Mouse (Mus musculus) urinary bladder, postnatal 10 days (tissue): ENCODE data around the gene Tas1r2.
A peak's percentile ranks its signal among the peaks of the same experiment; 100 is the strongest.

ENCODE experiments used
- DNase-seq: peaks from one replicate; pipeline ENCODE4 v3.0.0; 2022; ENCODE audit warnings: low spot score

The Tas1r2 gene

DNA sequence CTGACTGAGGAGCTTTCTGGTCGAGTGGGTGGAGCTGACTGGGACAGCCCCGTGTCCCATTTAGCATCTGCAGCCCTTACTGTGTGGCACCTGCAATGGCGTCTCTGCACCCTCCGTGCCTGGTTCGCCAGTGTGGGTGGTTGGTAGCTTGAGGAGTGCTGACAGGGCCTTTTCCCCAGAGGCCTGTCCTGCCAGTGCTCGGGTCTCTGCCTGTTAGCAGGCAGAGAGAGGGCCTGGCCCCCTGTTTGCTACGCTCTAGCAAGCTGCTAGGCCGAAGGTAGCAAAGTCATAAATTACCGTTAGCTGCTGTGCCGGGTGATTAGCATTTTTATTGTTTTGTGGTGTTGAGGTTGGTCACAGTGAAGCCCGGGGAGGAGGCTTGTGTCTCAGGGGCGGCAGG, 13.5 kb upstream of the Tas1r2 start:
- DNase-seq, result no peak

DNA sequence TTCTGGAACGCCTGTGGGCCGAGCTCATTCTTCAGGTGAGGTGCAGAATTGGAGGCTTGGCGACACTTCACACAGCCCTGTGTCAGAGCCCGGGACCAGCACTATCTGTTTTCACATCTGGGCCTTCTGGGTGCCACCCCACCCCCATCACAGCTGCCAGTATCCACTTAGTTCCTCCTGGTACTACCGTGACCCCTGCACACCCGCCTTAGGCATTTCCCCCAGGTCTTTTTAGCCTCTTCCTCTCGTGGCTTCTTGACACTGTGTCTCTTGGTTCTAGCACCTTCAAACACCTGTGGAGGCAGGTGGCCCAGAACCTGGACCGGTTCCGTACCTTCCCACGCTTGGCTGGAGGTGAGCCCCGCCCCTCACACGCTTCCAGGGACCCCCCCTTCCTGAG, 13.0 kb upstream of the Tas1r2 start:
- no peak for DNase-seq

DNA sequence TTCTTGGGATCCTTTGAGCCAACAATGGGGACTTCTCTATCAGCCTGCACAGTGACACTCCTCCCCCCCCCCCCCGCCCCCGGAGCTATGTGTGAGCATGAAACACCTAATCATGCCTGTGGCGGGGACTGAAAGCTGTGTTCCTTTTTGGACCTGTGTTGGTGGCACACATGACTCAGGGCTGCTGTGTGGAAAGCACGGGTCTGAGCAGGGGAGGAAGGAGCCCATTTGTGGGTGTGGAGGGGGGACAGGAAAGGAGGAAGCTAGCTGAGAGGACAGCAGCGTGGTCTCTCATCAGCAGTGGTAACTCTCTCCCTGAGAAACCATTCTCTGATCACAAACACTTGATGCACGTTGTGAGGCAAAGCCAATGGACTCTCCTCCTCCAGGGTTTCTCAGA, 12.6 kb upstream of the Tas1r2 start:
- no peak for DNase-seq

DNA sequence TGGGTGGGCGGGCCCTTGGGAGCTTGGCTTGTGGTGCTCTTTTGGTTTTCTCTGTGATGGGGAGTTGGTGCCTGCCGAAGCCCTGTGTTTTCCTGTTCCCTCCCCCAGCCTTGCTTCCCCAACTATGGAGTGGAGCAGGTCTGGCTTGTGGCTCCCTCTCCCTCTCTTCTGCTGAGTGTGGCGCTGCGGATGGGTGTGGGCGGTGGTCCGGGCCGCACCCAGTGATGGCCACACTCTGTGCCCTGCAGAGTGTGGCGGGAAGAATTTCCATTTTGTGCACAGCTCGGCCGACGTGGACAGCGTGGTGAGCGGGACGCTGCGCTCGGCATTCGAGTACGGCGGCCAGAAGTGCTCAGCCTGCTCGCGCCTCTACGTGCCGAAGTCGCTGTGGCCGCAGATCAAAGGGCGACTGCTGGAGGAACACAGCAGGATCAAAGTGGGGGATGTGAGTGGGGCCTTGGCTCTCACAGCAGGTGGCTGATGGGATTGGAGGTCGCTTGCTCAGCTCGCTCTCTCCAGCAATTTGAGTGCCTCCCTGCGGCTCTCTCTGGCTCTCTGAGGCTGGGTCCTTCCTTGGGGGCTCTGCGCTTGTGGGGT, 11.4 kb upstream of the Tas1r2 start:
- DNase-seq, result no peak

DNA sequence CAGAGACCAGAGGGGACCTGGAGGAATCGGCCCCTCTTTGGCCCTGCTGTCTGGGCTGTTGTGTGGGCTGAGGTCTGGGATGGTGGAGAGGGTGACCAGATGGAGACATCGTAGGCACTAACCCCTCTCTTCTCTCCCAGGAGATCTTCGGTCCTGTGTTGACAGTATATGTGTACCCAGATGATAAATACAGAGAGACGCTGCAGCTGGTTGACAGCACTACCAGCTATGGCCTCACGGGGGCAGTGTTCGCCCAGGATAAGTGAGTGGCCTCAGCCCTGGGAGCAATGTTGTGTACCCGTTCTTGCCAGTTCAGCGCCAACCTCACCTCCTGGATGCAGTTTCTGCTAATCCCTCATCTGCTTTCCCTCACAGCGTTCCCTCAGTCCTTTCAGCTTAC, 9.4 kb upstream of the Tas1r2 start:
- DNase-seq, result peak; percentile 50

DNA sequence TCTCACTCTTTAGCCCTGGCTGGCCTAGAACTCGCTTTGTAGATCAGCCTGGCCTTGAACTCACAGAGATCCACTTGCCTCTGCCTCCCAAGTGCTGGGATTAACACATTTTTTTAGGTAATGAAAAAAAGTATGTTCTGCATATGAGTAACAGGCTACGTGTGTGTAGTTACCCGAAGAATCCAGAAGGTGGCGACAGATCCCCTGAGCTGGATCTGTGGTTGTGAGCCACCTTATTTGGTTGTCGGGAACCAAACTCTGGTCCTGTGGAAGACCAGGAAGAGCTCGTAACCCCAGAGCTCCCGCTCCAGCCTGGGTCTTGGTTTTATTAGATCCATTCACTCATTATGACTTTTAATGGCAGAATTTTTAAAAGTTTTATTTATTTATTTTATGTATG, 6.4 kb upstream of the Tas1r2 start:
- no peak for DNase-seq

DNA sequence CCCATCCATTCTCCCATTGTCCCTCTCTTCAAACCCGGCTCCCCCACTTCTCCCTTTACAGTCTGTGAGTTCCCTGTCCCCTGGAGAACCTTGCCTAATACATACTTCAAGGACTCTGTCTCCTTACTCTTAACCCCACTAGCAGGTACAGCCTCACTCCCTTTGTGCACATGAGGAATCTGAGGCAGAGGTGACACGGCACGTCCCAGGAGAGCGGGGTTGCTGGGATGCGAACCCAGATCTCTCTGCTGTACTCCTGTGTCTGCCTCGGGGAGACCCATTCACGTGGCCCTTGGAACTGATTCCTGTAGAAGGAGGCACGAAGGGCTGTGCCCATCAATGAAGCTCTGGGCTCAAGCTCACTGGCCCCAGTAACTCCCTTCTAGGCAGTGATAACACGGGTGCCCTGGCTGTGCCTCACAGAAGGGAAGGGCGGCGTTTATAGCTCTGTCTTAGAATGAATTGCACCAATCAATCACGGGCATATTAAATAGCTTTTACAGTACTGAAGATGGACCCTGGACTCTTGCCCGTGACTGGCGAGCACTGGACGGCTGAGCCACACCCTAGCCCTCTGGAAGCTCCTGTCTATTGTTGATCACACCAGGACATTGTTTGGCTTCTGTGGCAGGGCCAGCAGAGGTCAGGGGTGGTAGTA, 3.1 kb upstream of the Tas1r2 start:
- DNase-seq, result no peak

DNA sequence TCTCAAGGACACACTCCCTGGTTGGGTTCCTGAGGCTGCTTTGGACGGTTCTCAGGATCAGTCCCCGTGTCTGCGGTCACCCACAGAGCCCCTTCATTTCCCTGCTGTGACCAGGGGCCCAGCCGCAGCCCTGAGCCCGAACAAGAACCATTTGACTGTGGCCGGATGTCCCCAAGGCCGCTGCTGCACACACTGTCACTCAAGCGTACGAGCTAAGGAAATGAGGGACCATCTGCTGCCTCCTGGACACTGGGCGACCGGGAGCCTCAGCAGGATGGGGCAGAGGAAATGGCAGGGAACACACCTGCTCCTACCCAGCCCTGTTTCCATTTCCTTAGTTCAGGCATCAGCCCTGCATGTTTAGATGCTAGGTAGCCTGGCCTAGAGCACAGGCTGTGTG, 2.4 kb upstream of the Tas1r2 start:
- no peak for DNase-seq

DNA sequence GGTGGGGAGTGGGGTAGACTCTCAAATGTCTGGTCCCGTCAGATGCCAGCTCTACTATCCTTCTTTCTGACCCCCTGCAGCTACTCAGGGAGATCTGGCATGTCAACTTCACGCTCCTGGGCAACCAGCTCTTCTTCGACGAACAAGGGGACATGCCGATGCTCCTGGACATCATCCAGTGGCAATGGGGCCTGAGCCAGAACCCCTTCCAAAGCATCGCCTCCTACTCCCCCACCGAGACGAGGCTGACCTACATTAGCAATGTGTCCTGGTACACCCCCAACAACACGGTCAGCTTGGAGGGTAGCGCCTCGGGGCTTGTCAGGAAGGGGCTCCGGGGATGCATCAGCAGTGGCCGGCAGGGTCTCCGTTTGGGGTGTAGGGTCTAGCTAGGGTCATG, 8.6 kb downstream of the Tas1r2 start:
- no peak for DNase-seq

DNA sequence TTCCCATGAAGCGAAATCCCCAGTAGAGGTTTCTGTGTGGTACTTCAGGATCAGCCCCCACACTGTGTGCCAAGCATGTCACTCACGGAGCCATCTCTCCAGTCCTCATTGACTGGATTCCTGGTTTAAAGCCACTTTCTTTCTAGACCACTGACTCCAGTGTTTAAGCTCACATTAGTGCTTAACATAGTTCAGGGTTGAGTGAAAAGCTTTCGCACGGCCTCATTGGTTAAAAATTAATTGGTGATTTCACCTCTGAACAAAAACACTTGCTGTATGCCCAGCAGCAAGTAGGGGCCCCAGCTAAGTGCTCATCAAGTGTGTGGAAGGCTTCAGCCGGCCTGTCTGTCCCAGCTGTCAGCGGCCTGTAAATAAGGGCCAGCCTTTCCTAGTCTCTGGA, 14.3 kb downstream of the Tas1r2 start:
- DNase-seq, result no peak

DNA sequence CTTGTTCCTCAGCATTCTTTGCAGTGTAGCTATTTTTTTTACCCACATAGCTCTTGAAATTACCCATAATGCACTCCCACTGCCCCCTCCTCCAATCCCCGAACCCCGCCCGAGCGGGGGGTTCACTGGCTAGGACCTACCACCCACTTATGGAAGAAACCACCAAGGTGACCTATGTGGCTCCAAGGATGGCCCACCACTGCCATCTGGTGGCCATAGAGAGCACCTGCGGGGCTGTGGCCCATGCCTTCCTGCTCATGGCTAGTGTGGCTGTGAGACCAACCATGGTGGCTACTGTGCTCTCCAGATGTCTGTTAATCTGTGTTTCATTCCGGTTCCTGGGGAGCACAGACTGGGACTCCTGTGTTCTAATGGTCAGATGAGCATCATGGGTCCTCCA, 16.5 kb downstream of the Tas1r2 start:
- DNase-seq, result no peak

DNA sequence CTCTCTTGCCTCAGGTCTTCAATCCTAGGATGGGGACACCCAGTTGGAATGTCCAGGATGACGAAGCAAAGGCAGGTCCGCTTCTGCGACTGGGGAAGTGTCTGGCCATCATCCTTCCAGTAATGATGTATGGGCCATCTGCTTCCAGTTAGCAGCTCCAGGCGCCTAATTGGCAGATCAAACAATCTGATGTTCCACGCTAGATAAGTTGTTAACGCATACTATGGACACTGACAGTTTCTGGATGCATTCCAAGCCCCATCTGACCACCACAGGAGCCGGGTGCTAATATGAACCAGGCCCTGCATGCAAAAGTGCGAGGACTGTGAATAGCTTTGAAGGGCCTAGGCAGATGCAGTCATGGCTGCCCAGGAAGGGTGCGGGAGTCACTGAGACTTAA, 22.4 kb downstream of the Tas1r2 start:
- DNase-seq, result no peak

DNA sequence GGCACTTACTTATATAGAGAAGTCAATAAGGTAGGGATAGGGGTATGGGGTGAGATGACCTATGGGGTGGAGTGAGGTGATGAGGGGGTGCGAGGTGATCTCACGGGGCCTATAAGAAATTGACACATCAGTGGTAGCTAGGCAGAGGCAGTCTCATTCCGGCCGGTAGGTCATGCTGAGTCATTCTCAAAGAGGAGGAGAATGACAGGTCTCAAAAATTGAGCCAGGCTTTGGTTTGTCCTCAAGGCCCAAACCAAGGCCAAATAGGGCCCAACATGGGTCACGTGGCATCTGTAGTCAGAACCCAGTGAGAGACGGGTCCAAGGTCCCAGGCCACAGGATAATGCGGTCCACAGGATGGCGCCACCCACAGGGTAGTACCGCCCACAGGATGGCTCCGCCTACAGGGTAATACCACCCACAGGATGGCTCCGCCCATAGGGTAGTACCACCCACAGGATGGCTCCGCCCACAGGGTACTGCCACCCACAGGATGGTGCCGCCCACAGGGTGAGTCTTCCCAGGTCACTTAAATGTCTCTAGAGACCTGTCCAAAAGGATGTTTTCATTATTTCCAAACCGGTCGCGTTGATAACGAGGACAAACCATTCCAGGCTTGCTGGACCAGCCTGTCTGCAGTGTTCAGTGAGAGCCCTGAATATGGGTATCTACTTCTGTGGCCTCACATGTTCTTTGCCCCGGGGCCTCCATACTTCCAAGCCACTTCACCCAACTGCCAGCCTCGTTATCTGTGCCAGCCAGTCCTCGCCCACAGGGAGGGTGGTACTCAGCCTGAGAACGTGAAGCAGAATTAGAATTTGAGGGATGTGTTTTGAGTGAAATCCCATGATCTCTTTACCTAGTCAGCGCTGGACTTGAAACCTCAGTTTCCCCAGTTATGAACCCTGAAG, 30.6 kb downstream of the Tas1r2 start:
- no peak for DNase-seq

DNA sequence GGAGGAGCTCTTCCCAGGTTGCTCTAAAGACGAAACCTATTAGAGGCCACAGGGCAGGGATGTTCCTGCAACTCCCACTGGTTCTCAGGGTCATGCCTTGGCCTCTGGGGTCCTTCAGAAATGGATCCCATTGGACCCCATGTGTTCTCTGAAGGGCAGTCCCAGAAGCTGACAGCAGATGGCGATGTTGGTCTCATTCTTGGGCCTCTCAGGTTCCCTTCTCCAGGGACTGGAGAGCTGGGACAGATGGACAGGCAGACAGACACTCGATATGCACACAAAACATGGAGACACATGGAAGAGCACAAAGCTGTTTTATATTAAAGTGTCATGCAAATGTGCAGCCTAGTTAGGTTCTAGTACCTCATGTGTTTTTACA, 31.3 kb downstream of the Tas1r2 start:
- DNase-seq, result no peak

DNA sequence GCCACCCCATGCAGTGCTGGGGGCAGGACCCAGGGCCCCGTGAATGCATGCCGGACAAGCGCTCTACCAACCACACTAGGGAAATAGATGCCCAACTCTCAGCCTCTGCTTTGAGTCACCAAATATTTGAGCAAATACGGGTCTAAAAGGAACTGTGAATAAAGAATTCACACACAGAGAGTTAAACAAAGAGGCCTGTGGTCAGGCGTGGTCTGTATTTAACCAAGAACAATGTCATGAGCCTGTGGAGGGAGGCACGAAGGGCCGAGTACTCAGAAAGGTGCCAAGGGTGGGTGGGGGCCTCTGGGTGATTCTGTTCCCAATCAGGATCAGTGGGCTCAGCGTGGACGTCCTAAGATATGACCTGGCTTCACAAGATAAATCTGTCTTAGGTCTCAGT, 34.7 kb downstream of the Tas1r2 start:
- no peak for DNase-seq

DNA sequence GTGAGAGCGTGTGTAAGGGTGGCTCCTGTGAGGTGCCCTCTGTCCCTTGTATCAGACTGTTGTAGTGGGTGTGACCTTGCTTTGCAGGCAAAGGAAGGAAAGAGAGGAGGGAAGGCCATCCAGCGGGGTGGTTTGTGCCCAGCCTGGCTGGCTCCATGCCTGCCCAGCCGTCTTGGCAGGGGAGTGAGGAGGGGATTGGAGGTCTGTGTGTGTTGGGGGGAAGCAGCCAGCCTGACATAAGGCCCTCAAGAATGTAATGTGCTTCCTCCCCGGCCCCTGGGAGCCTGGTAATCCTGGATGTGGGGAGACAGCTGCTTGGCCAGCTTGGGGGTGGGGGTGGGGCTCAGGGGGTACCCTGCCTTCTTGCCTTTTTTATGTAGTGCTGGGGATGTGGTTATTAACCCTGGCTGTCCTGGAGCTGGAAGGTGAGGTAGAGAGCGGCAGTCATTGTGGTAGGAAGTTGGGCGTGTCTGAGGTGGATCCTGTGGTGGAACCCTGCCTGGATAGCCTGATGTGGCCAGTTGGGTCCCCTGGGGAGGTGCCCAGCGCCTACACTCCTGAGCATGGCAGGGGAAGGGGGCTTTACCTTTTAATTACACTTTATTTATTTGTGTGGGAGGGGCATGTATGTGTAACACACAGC, 36.4 kb downstream of the Tas1r2 start:
- DNase-seq, result no peak

DNA sequence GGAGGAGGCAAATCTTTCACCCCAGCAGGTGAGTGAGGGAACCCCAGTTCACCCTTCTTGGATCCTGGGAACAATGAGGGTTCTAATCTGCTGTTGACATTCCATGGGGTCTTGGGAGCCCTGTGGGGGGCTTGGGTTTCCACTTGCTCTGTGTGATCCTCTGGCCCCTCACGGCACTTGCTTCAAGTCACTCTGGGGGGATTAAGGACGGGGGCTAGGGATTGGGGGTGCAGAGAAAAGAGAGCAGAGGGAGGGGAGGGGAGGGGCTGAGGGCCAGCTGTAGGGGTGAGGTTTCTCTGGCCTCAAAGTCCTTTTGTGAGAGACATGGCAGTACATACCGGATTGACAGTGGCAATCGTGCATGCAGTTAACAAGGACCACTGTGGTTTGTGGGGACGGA, 40.0 kb downstream of the Tas1r2 start:
- DNase-seq, result no peak

DNA sequence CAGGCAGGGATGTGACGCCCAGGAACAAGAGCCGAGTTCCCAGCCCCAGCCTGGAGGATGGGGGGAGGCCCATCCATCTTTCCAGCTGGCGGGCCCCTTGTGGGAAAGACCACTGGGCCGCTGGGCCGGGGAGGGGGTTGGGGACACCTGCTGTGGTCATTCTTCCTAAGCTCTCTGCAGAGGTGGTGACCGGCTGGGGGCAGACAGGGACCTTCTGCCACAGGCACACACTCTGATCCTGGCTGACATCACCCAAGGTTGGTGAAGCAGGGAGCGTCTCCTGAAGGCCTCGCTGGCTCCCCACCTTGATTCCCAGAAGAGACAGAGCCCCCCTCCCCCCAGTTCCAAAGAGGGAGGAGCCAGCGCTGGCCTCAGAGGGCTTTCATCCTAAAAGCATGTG, 44.4 kb downstream of the Tas1r2 start:
- no peak for DNase-seq

DNA sequence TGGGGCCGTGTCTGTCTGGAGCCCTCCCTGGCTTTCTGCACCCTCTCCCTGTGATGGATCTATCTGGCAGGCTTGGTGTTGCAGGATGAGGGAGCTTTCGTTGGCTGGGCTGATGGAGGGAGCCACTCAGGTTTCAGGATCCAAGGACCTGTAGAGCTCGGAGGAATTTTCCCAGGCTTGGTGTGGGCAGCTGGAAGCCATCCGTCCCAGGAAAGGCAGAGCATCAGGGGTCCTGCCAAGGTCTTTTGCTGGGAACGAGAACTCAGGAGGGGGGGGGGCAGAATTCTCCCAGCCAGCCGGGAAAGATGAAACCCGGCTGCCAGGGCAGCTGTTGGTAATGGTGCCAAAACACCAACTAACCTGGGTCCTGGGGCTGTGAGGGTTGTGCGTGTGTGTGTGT, 45.3 kb downstream of the Tas1r2 start:
- no peak for DNase-seq

DNA sequence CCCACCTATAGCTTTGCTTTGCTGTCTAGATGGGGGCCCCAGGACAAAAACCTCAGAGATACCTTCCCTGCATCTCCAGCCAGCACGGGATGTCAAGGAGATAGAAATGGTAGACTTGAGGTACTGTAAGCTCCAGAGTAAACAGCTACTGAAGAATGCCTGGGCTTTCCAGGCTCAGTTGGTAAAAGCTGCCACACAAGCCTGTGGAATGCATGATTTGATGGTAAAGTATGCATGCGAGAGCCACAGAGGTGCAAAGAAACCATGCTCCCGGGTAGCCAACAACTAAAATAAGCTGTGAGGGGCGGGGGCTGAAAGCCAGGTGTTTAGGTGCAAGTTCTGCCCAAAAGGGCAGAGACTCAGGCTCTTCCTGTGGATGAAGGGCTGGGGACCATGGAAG, 49.6 kb downstream of the Tas1r2 start:
- DNase-seq, result no peak

DNA sequence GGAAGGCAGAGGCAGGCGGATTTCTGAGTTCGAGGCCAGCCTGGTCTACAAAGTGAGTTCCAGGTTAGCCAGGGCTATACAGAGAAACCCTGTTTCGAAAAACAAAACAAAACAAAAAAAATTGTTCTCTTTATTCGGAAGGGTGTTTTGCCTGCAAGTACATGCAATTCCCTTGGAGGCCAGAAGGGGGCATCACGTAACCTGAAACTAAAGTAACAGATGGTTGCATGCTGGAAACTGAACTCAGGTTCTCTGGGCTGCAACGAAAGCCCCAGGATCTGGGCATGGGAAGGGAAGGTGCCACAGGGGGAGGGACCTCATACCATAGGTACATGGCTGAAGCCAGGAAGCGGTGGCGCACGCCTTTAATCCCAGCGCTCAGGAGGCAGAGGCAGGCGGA, 50.1 kb downstream of the Tas1r2 start:
- no peak for DNase-seq

DNA sequence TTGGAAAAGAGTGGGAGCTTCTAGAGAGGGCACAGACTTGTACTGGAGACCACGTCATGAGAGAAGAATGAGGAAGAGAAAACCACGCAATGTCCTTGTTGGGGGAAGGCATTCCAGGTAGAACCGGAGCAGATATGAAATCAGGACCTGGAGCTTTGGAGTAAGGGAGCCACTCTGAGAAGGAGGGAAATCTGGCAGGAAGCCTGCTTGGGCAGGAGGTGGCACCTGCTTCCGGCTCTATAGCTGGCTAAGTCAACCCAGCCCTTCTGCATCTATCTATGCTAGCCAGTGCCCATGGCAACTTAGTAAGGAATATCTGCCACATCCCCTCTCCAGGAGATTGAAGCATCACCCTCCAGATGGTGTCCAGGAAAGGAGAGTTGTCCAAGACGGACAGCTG, 52.6 kb downstream of the Tas1r2 start:
- no peak for DNase-seq
